Mouse (Mus musculus) limb, embryonic 12.5 days (tissue): ENCODE measurements around the gene Tnfaip2. TPM values are rescaled to one million over a fixed set of nuclear protein-coding genes. Genes with fewer than 3 reads are reported as not detected.

Experiments used
- ATAC-seq: fragments of 200-750 bp; cut with Nextera tagmentation; 2 replicates; pipeline ENCODE4 v1.8.0; 2017; ENCODE audit warnings: low read depth, moderate TSS enrichment; ENCODE audit not compliant: insufficient number of reproducible peaks, insufficient read depth, low FRiP score, low TSS enrichment
- H3K27ac ChIP-seq: fragments of 300-500 bp; sonication (generic); 2 replicates; pipeline ENCODE4 v1.5.1; 2016; ENCODE audit warnings: mild to moderate bottlenecking, moderate library complexity
- H3K27me3 ChIP-seq: fragments of 300-500 bp; sonication (generic); 2 replicates; pipeline ENCODE4 v1.6.1; 2016; ENCODE audit warnings: mild to moderate bottlenecking, moderate library complexity
- H3K36me3 ChIP-seq: fragments of 300-500 bp; sonication (generic); 2 replicates; pipeline ENCODE4 v1.6.1; 2016; ENCODE audit warnings: mild to moderate bottlenecking, moderate library complexity
- H3K4me1 ChIP-seq: fragments of 300-500 bp; sonication (generic); replicated peaks from 2 replicates; pipeline ENCODE4 v1.6.1; 2016
- H3K4me2 ChIP-seq: fragments of 300-500 bp; sonication (generic); 2 replicates; pipeline ENCODE4 v1.6.1; 2016; ENCODE audit warnings: mild to moderate bottlenecking, moderate library complexity
- H3K4me3 ChIP-seq: fragments of 300-500 bp; sonication (generic); replicated peaks from 2 replicates; pipeline ENCODE4 v1.5.1; 2016; ENCODE audit warnings: mild to moderate bottlenecking
- H3K9ac ChIP-seq: fragments of 300-500 bp; sonication (generic); replicated peaks from 2 replicates; pipeline ENCODE4 v1.6.1; 2016; ENCODE audit warnings: mild to moderate bottlenecking, moderate library complexity
- H3K9me3 ChIP-seq: fragments of 300-500 bp; sonication (generic); 2 replicates; pipeline ENCODE4 v1.6.1; 2016; ENCODE audit warnings: mild to moderate bottlenecking, moderate library complexity
- WGBS: fragments of 180-500 bp; shearing (Covaris S2); methylation state at CpG from one replicate; pipeline ENCODE4 v1.1.7; 2016; 5-methylcytosine and 5-hydroxymethylcytosine counted together
- polyA plus RNA-seq: library from polyadenylated mRNA; unstranded; fragments of >200 nt; fragmentation: Nextera tagmentation; extraction: Ambion mirVana; gene quantifications from 2 replicates; pipeline ENCODE4 v1.2.1, GENCODE M21; 2016

Tnfaip2 gene
- polyA plus RNA-seq, 1 experiment from 2014 or later: 4.1 TPM

GRCm38 (mm10) chr12:111447350-111447749 is 5.1 kb downstream of the Tnfaip2 start:
- Histone ChIP-seq H3K9ac (no peak overlapping the region), H3K9me3 (no peaks in the 10 kb centered on the region), H3K4me3 (no peak overlapping the region), H3K27ac (no peak overlapping the region), H3K4me1 (peaks cover 52% of the 10 kb centered on the region), H3K27me3 (peaks cover 100% of the 10 kb centered on the region), H3K36me3 (no peaks in the 10 kb centered on the region), H3K4me2 (no peak overlapping the region)
- no peak for ATAC-seq
- 12% methylated on average over 9 of the region's 9 CpGs for WGBS

GRCm38 (mm10) chr12:111447898-111448760 is 5.9 kb downstream of the Tnfaip2 start:
- Histone ChIP-seq H3K27ac (no peak overlapping the region), H3K27me3 (peaks cover 100% of the 10 kb centered on the region), H3K4me2 (no peak overlapping the region), H3K9ac (no peak overlapping the region), H3K4me3 (no peak overlapping the region), H3K4me1 (peaks cover 44% of the 10 kb centered on the region), H3K36me3 (no peaks in the 10 kb centered on the region), H3K9me3 (no peaks in the 10 kb centered on the region)
- no peak for ATAC-seq
- WGBS: 14% methylated on average over 22 of the region's 22 CpGs

- Histone ChIP-seq H3K27me3 (peaks cover 100% of the 10 kb centered on the region), H3K4me2 (peak overlapping the region; percentile 13; the same call in 1 of the 2 replicates), H3K36me3 (no peaks in the 10 kb centered on the region), H3K4me3 (no peak overlapping the region), H3K9ac (no peak overlapping the region), H3K9me3 (no peaks in the 10 kb centered on the region), H3K27ac (no peak overlapping the region), H3K4me1 (peaks cover 46% of the 10 kb centered on the region)
- ATAC-seq: no peak
- 9% methylated on average over 14 of the region's 14 CpGs for WGBS
Measured at GRCm38 (mm10) chr12:111448931-111449705, 6.8 kb downstream of the Tnfaip2 start.

- H3K36me3 ChIP-seq: no peaks in the 10 kb centered on the region
- no peaks in the 10 kb centered on the region for H3K9me3 ChIP-seq
- ATAC-seq: no peak
- WGBS: 47% methylated on average over 6 of the region's 6 CpGs
- H3K27ac ChIP-seq: no peak overlapping the region
- H3K4me2 ChIP-seq: no peak overlapping the region
- H3K4me1 ChIP-seq: peaks cover 56% of the 10 kb centered on the region
- no peak overlapping the region for H3K9ac ChIP-seq
- H3K4me3 ChIP-seq: no peak overlapping the region
- H3K27me3 ChIP-seq: peaks cover 99% of the 10 kb centered on the region
Measured at GRCm38 (mm10) chr12:111450359-111450758, 8.1 kb downstream of the Tnfaip2 start.

GRCm38 (mm10) chr12:111451561-111451960 is 9.3 kb downstream of the Tnfaip2 start:
- 83% methylated on average over 7 of the region's 7 CpGs for WGBS
- ATAC-seq: no peak
- no peak overlapping the region for H3K4me2 ChIP-seq
- H3K27me3 ChIP-seq: peaks cover 99% of the 10 kb centered on the region
- no peak overlapping the region for H3K27ac ChIP-seq
- H3K4me1 ChIP-seq: peaks cover 55% of the 10 kb centered on the region
- H3K9me3 ChIP-seq: no peaks in the 10 kb centered on the region
- no peak overlapping the region for H3K9ac ChIP-seq
- H3K4me3 ChIP-seq: no peak overlapping the region
- H3K36me3 ChIP-seq: no peaks in the 10 kb centered on the region

GRCm38 (mm10) chr12:111454021-111454420 is 11.8 kb downstream of the Tnfaip2 start:
- WGBS: 25% methylated on average over 4 of the region's 4 CpGs
- Histone ChIP-seq H3K27me3 (peaks cover 98% of the 10 kb centered on the region), H3K9me3 (no peaks in the 10 kb centered on the region), H3K27ac (no peak overlapping the region), H3K4me2 (no peak overlapping the region), H3K4me1 (peaks cover 39% of the 10 kb centered on the region), H3K4me3 (no peak overlapping the region), H3K9ac (no peak overlapping the region), H3K36me3 (no peaks in the 10 kb centered on the region)
- no peak for ATAC-seq

- peaks cover 32% of the 10 kb centered on the region for H3K4me1 ChIP-seq
- H3K9me3 ChIP-seq: no peaks in the 10 kb centered on the region
- H3K27me3 ChIP-seq: peaks cover 98% of the 10 kb centered on the region
- no peak overlapping the region for H3K4me3 ChIP-seq
- no peak overlapping the region for H3K4me2 ChIP-seq
- H3K9ac ChIP-seq: no peak overlapping the region
- H3K36me3 ChIP-seq: no peaks in the 10 kb centered on the region
- 61% methylated on average over 10 of the region's 10 CpGs for WGBS
- ATAC-seq: no peak
- no peak overlapping the region for H3K27ac ChIP-seq
Measured at GRCm38 (mm10) chr12:111454543-111455280, 12.4 kb downstream of the Tnfaip2 start.

- H3K9me3 ChIP-seq: no peaks in the 10 kb centered on the region
- 61% methylated on average over 12 of the region's 12 CpGs for WGBS
- peaks cover 96% of the 10 kb centered on the region for H3K27me3 ChIP-seq
- peaks cover 26% of the 10 kb centered on the region for H3K4me1 ChIP-seq
- no peaks in the 10 kb centered on the region for H3K36me3 ChIP-seq
- H3K4me3 ChIP-seq: no peak overlapping the region
- H3K9ac ChIP-seq: no peak overlapping the region
- H3K4me2 ChIP-seq: no peak overlapping the region
- no peak for ATAC-seq
- H3K27ac ChIP-seq: no peak overlapping the region
Measured at GRCm38 (mm10) chr12:111455311-111455846, 13.1 kb downstream of the Tnfaip2 start.

- ATAC-seq: no peak
- H3K27ac ChIP-seq: no peak overlapping the region
- no peaks in the 10 kb centered on the region for H3K9me3 ChIP-seq
- H3K27me3 ChIP-seq: peaks cover 95% of the 10 kb centered on the region
- 65% methylated on average over 8 of the region's 8 CpGs for WGBS
- no peaks in the 10 kb centered on the region for H3K36me3 ChIP-seq
- H3K4me3 ChIP-seq: no peak overlapping the region
- H3K9ac ChIP-seq: no peak overlapping the region
- H3K4me1 ChIP-seq: peaks cover 21% of the 10 kb centered on the region
- no peak overlapping the region for H3K4me2 ChIP-seq
Measured at GRCm38 (mm10) chr12:111455860-111456259, 13.6 kb downstream of the Tnfaip2 start.

GRCm38 (mm10) chr12:111457742-111458141 is 15.5 kb downstream of the Tnfaip2 start:
- peaks cover 82% of the 10 kb centered on the region for H3K27me3 ChIP-seq
- no peak for ATAC-seq

GRCm38 (mm10) chr12:111463570-111463969 is 21.3 kb downstream of the Tnfaip2 start:
- no peak overlapping the region for H3K4me2 ChIP-seq
- no peaks in the 10 kb centered on the region for H3K36me3 ChIP-seq
- 79% methylated on average over 7 of the region's 7 CpGs for WGBS
- no peak overlapping the region for H3K27ac ChIP-seq
- H3K4me1 ChIP-seq: no peaks in the 10 kb centered on the region
- no peaks in the 10 kb centered on the region for H3K9me3 ChIP-seq
- H3K27me3 ChIP-seq: peaks cover 37% of the 10 kb centered on the region
- no peak overlapping the region for H3K4me3 ChIP-seq
- no peak overlapping the region for H3K9ac ChIP-seq
- ATAC-seq: no peak

More at GRCm38 (mm10) chr12:111457742-111458141, 15.5 kb downstream of the Tnfaip2 start:
- no peaks in the 10 kb centered on the region for H3K9me3 ChIP-seq
- no peak overlapping the region for H3K4me2 ChIP-seq
- peaks cover 20% of the 10 kb centered on the region for H3K4me1 ChIP-seq
- H3K9ac ChIP-seq: no peak overlapping the region
- H3K27ac ChIP-seq: no peak overlapping the region
- no peaks in the 10 kb centered on the region for H3K36me3 ChIP-seq
- no peak overlapping the region for H3K4me3 ChIP-seq
- 82% methylated on average over 1 of the region's 1 CpGs for WGBS
